Mouse (Mus musculus): ENCODE results near the gene Gm3383.
"Not testable (repeated sequence)": the region's sequence is repeated elsewhere in the genome, so short reads cannot be mapped to it uniquely, and the experiment has no call there.

- TF ChIP-seq CTCF, EP300 (IDR thresholded peaks at IDR 0.05; ENCODE audit: low read depth): not testable (repeated sequence)
These were observed 120.4 kb downstream of the Gm3383 start, which contains the start of gene Gm9603 for GRCm38 (mm10) chr14:5687357-5687756.
